Mouse (Mus musculus) cerebellum, postnatal 10 days (tissue): ENCODE results near the gene Serpinf1.

Experiments
- DNase-seq, 2 experiments: peaks; one replicate each; pipeline ENCODE4 v3.0.0; 2021; ENCODE audit warnings: mixed read lengths in 2 of 2

Serpinf1 gene

GRCm38 (mm10) chr11:75455041-75455736 is 32.7 kb upstream of the Serpinf1 start:
- DNase-seq = no peak

- peak; percentile 89 to 90 for DNase-seq
Observed at GRCm38 (mm10) chr11:75453991-75454930, 31.8 kb upstream of the Serpinf1 start, which contains the start of gene Wdr81. Gene Wdr81 (minus strand): TSS chr11:75454717.

- DNase-seq = no peak
Observed at GRCm38 (mm10) chr11:75452812-75453557, 30.5 kb upstream of the Serpinf1 start.

- no peak for DNase-seq
Observed at GRCm38 (mm10) chr11:75452081-75452480, 29.6 kb upstream of the Serpinf1 start.

- no peak for DNase-seq
Observed at GRCm38 (mm10) chr11:75450936-75451335, 28.4 kb upstream of the Serpinf1 start.

GRCm38 (mm10) chr11:75450304-75450908 is 27.9 kb upstream of the Serpinf1 start:
- no peak for DNase-seq

GRCm38 (mm10) chr11:75449695-75450094 is 27.2 kb upstream of the Serpinf1 start:
- peak; percentile 55 to 69 for DNase-seq

GRCm38 (mm10) chr11:75448575-75448974 is 26.1 kb upstream of the Serpinf1 start:
- no peak for DNase-seq

GRCm38 (mm10) chr11:75443711-75444110 is 21.2 kb upstream of the Serpinf1 start:
- no peak for DNase-seq

- DNase-seq = peak; percentile 58 to 61
Observed at GRCm38 (mm10) chr11:75441601-75442000, 19.1 kb upstream of the Serpinf1 start.

- DNase-seq = no peak
Observed at GRCm38 (mm10) chr11:75441034-75441433, 18.5 kb upstream of the Serpinf1 start.

- DNase-seq = no peak
Observed at GRCm38 (mm10) chr11:75439951-75440350, 17.4 kb upstream of the Serpinf1 start.

GRCm38 (mm10) chr11:75439363-75439762 is 16.9 kb upstream of the Serpinf1 start, which contains the start of gene Serpinf2:
Gene Serpinf2 (minus strand): TSS chr11:75439591.
- peak in 1 of 2 experiments; percentile 54 for DNase-seq

GRCm38 (mm10) chr11:75438804-75439203 is 16.3 kb upstream of the Serpinf1 start:
- no peak for DNase-seq

GRCm38 (mm10) chr11:75438194-75438593 is 15.7 kb upstream of the Serpinf1 start:
- no peak for DNase-seq

GRCm38 (mm10) chr11:75434138-75434537 is 11.6 kb upstream of the Serpinf1 start:
- DNase-seq = no peak

- DNase-seq = peak; percentile 88 to 93
Observed at GRCm38 (mm10) chr11:75431307-75431706, 8.8 kb upstream of the Serpinf1 start.

GRCm38 (mm10) chr11:75429019-75429705 is 6.7 kb upstream of the Serpinf1 start:
- DNase-seq = no peak

GRCm38 (mm10) chr11:75424459-75424858 is 2.0 kb upstream of the Serpinf1 start:
- DNase-seq = no peak

GRCm38 (mm10) chr11:75424033-75424432 is 1.5 kb upstream of the Serpinf1 start:
- no peak for DNase-seq

GRCm38 (mm10) chr11:75423091-75423490 is 590 bp upstream of the Serpinf1 start:
- DNase-seq = no peak
